Mouse (Mus musculus) liver, embryonic 12.5 days (tissue): Measurements from ENCODE around the gene Rbsn. TPM values are rescaled to one million over a fixed set of nuclear protein-coding genes. Genes with fewer than 3 reads are reported as not detected.
A peak's percentile ranks its signal among the peaks of the same experiment; 100 is the strongest.

ENCODE experiments used
- ATAC-seq: fragments of 200-750 bp; cut with Nextera tagmentation; 2 replicates; pipeline ENCODE4 v1.8.0; 2017; ENCODE audit warnings: moderate number of reproducible peaks, mild to moderate bottlenecking, moderate library complexity
- H3K27ac ChIP-seq: fragments of 300-500 bp; sonication (generic); 2 replicates; pipeline ENCODE4 v1.5.1; 2016; ENCODE audit warnings: mild to moderate bottlenecking
- H3K27me3 ChIP-seq: fragments of 300-500 bp; sonication (generic); replicated peaks from 2 replicates; pipeline ENCODE4 v1.6.1; 2016; ENCODE audit warnings: mild to moderate bottlenecking, moderate library complexity
- H3K36me3 ChIP-seq: fragments of 300-500 bp; sonication (generic); 2 replicates; pipeline ENCODE4 v1.6.1; 2016; ENCODE audit warnings: mild to moderate bottlenecking, moderate library complexity
- H3K4me1 ChIP-seq: fragments of 300-500 bp; sonication (generic); 2 replicates; pipeline ENCODE4 v1.6.1; 2016
- H3K4me2 ChIP-seq: fragments of 300-500 bp; sonication (generic); 2 replicates; pipeline ENCODE4 v1.6.1; 2016; ENCODE audit warnings: mild to moderate bottlenecking, moderate library complexity
- H3K4me3 ChIP-seq: fragments of 300-500 bp; sonication (generic); 2 replicates; pipeline ENCODE4 v1.5.1; 2016; ENCODE audit warnings: mild to moderate bottlenecking, moderate library complexity
- H3K9ac ChIP-seq: fragments of 300-500 bp; sonication (generic); 2 replicates; pipeline ENCODE4 v1.6.1; 2016; ENCODE audit warnings: mild to moderate bottlenecking, moderate library complexity
- H3K9me3 ChIP-seq: fragments of 300-500 bp; sonication (generic); replicated peaks from 2 replicates; pipeline ENCODE4 v1.6.1; 2016; ENCODE audit warnings: mild to moderate bottlenecking, moderate library complexity
- WGBS: fragments of 180-500 bp; shearing (Covaris S2); methylation state at CpG from one replicate; pipeline ENCODE4 v1.1.7; 2016; ENCODE audit not compliant: insufficient replicate concordance; 5-methylcytosine and 5-hydroxymethylcytosine counted together
- polyA plus RNA-seq: library from polyadenylated mRNA; unstranded; fragments of >200 nt; fragmentation: Nextera tagmentation; extraction: Ambion mirVana; gene quantifications from 2 replicates; pipeline ENCODE4 v1.2.1, GENCODE M21; 2016

The Rbsn gene
- polyA plus RNA-seq = 12.2 and 12.4 TPM in 2 replicates

GRCm38 (mm10) chr6:92214773-92215449 is at the start of gene Rbsn:
TSS of gene Rbsn (minus strand) at chr6:92214925.
- Histone ChIP-seq H3K4me1 (peaks cover 20% of the 10 kb centered on the region), H3K9ac (peak within 1 kb of the TSS; percentile 94), H3K27me3 (no peaks in the 10 kb centered on the region; the same call in 1 of the 2 replicates), H3K27ac (peak within 1 kb of the TSS; percentile 90), H3K9me3 (no peaks in the 10 kb centered on the region), H3K4me2 (peak within 1 kb of the TSS; percentile 94), H3K4me3 (peak within 1 kb of the TSS; percentile 97), H3K36me3 (peaks cover 15% of the 10 kb centered on the region)
- peak; percentile 94 for ATAC-seq
- WGBS = 9% methylated on average over 35 of the region's 35 CpGs

GRCm38 (mm10) chr6:92261162-92261843 is 46.6 kb upstream of the Rbsn start:
- H3K9me3 ChIP-seq = no peaks in the 10 kb centered on the region
- H3K4me2 ChIP-seq = no peak overlapping the region
- no peak overlapping the region for H3K4me3 ChIP-seq
- WGBS = 48% methylated on average over 4 of the region's 4 CpGs
- 0 out of 2 replicates have a peak, but pooled peaks cover 7% of the 10 kb centered on the region for H3K27me3 ChIP-seq
- no peak overlapping the region for H3K9ac ChIP-seq
- H3K36me3 ChIP-seq = no peaks in the 10 kb centered on the region
- no peak for ATAC-seq
- no peak overlapping the region for H3K27ac ChIP-seq
- H3K4me1 ChIP-seq = peaks cover 7% of the 10 kb centered on the region

- Histone ChIP-seq H3K4me2 (no peak overlapping the region), H3K27ac (no peak overlapping the region), H3K36me3 (no peaks in the 10 kb centered on the region), H3K9me3 (0 out of 2 replicates have a peak, but pooled peaks cover 4% of the 10 kb centered on the region), H3K9ac (no peak overlapping the region), H3K4me1 (peaks cover 12% of the 10 kb centered on the region), H3K27me3 (no peaks in the 10 kb centered on the region), H3K4me3 (no peak overlapping the region)
- no peak for ATAC-seq
These were observed 40.6 kb upstream of the Rbsn start for GRCm38 (mm10) chr6:92255346-92255745.

- Histone ChIP-seq H3K9ac (no peak overlapping the region), H3K27ac (no peak overlapping the region), H3K4me3 (no peak overlapping the region), H3K9me3 (0 out of 2 replicates have a peak, but pooled peaks cover 4% of the 10 kb centered on the region), H3K4me1 (peaks cover 4% of the 10 kb centered on the region; the same call in 1 of the 2 replicates), H3K4me2 (no peak overlapping the region), H3K27me3 (peaks cover 2% of the 10 kb centered on the region; the same call in 1 of the 2 replicates), H3K36me3 (no peaks in the 10 kb centered on the region)
- no peak for ATAC-seq
- WGBS = 41% methylated on average over 3 of the region's 3 CpGs
These were observed 38.6 kb upstream of the Rbsn start for GRCm38 (mm10) chr6:92253253-92253870.

GRCm38 (mm10) chr6:92247215-92247919 is 32.6 kb upstream of the Rbsn start:
- Histone ChIP-seq H3K4me3 (no peak overlapping the region), H3K27ac (no peak overlapping the region), H3K36me3 (no peaks in the 10 kb centered on the region), H3K9ac (no peak overlapping the region), H3K4me1 (peaks cover 8% of the 10 kb centered on the region; the same call in 1 of the 2 replicates), H3K9me3 (no peaks in the 10 kb centered on the region), H3K27me3 (peaks cover 62% of the 10 kb centered on the region), H3K4me2 (no peak overlapping the region)
- 32% methylated on average over 7 of the region's 7 CpGs for WGBS
- ATAC-seq = no peak

- ATAC-seq = no peak
- H3K27ac ChIP-seq = no peak overlapping the region
- H3K9me3 ChIP-seq = no peaks in the 10 kb centered on the region
- H3K4me1 ChIP-seq = peaks cover 11% of the 10 kb centered on the region
- no peak overlapping the region for H3K4me3 ChIP-seq
- no peak overlapping the region for H3K4me2 ChIP-seq
- no peak overlapping the region for H3K9ac ChIP-seq
- peaks cover 66% of the 10 kb centered on the region for H3K27me3 ChIP-seq
- WGBS = 22% methylated on average over 3 of the region's 3 CpGs
- H3K36me3 ChIP-seq = no peaks in the 10 kb centered on the region
These were observed 31.6 kb upstream of the Rbsn start for GRCm38 (mm10) chr6:92246335-92246734.

GRCm38 (mm10) chr6:92244591-92244990 is 29.9 kb upstream of the Rbsn start, which contains the start of gene Trh:
TSS of gene Trh (minus strand) at chr6:92244650.
- ATAC-seq = no peak
- Histone ChIP-seq H3K4me1 (peaks cover 13% of the 10 kb centered on the region), H3K36me3 (no peaks in the 10 kb centered on the region), H3K27me3 (peaks cover 70% of the 10 kb centered on the region), H3K9ac (no peak within 1 kb of the TSS), H3K27ac (no peak within 1 kb of the TSS), H3K4me3 (peak within 1 kb of the TSS; percentile 19), H3K9me3 (no peaks in the 10 kb centered on the region), H3K4me2 (peak within 1 kb of the TSS; percentile 45)
- WGBS = 2% methylated on average over 31 of the region's 31 CpGs

GRCm38 (mm10) chr6:92241178-92241906 is 26.6 kb upstream of the Rbsn start:
- H3K9ac ChIP-seq = no peak overlapping the region
- H3K36me3 ChIP-seq = no peaks in the 10 kb centered on the region
- peaks cover 13% of the 10 kb centered on the region for H3K4me1 ChIP-seq
- no peak overlapping the region for H3K4me3 ChIP-seq
- H3K27me3 ChIP-seq = peaks cover 60% of the 10 kb centered on the region
- ATAC-seq = peak; percentile 99
- H3K27ac ChIP-seq = no peak overlapping the region
- H3K9me3 ChIP-seq = no peaks in the 10 kb centered on the region
- WGBS = 27% methylated on average over 3 of the region's 3 CpGs
- no peak overlapping the region for H3K4me2 ChIP-seq

- Histone ChIP-seq H3K27me3 (0 out of 2 replicates have a peak, but pooled peaks cover 13% of the 10 kb centered on the region), H3K27ac (no peak overlapping the region), H3K4me2 (no peak overlapping the region), H3K36me3 (no peaks in the 10 kb centered on the region), H3K4me3 (no peak overlapping the region), H3K4me1 (no peaks in the 10 kb centered on the region), H3K9ac (no peak overlapping the region), H3K9me3 (no peaks in the 10 kb centered on the region)
- ATAC-seq = no peak
- WGBS = 68% methylated on average over 12 of the region's 12 CpGs
These were observed 20.3 kb upstream of the Rbsn start for GRCm38 (mm10) chr6:92235036-92235435.

GRCm38 (mm10) chr6:92231762-92232161 is 17.0 kb upstream of the Rbsn start:
- Histone ChIP-seq H3K9ac (no peak overlapping the region), H3K27me3 (no peaks in the 10 kb centered on the region), H3K4me3 (no peak overlapping the region), H3K27ac (no peak overlapping the region), H3K4me2 (no peak overlapping the region), H3K36me3 (no peaks in the 10 kb centered on the region), H3K9me3 (no peaks in the 10 kb centered on the region), H3K4me1 (no peaks in the 10 kb centered on the region)
- WGBS = 55% methylated on average over 4 of the region's 4 CpGs
- no peak for ATAC-seq

GRCm38 (mm10) chr6:92231356-92231755 is 16.6 kb upstream of the Rbsn start:
- H3K9ac ChIP-seq = no peak overlapping the region
- no peaks in the 10 kb centered on the region for H3K9me3 ChIP-seq
- no peaks in the 10 kb centered on the region for H3K27me3 ChIP-seq
- H3K27ac ChIP-seq = no peak overlapping the region
- no peaks in the 10 kb centered on the region for H3K4me1 ChIP-seq
- no peak overlapping the region for H3K4me2 ChIP-seq
- no peak for ATAC-seq
- H3K36me3 ChIP-seq = no peaks in the 10 kb centered on the region
- WGBS = 43% methylated on average over 1 of the region's 1 CpGs
- H3K4me3 ChIP-seq = no peak overlapping the region
